Mouse (Mus musculus) midbrain, embryonic 16.5 days (tissue): ENCODE results near the gene Snx30. TPM values are rescaled to one million over a fixed set of nuclear protein-coding genes. Genes with fewer than 3 reads are reported as not detected.

Source experiments
- ATAC-seq: fragments of 200-750 bp; cut with Nextera tagmentation; 2 replicates; pipeline ENCODE4 v1.8.0; 2017; ENCODE audit warnings: moderate TSS enrichment
- H3K27ac ChIP-seq: fragments of 300-500 bp; sonication (generic); 2 replicates; pipeline ENCODE4 v1.5.1; 2014; ENCODE audit warnings: mild to moderate bottlenecking, low read length, mixed read lengths
- H3K27me3 ChIP-seq: fragments of 300-500 bp; sonication (generic); 2 replicates; pipeline ENCODE4 v1.6.1; 2014; ENCODE audit warnings: low read depth, low read length, mixed read lengths; ENCODE audit not compliant: control insufficient read depth, insufficient read depth
- H3K36me3 ChIP-seq: fragments of 300-500 bp; sonication (generic); 2 replicates; pipeline ENCODE4 v1.6.1; 2014; ENCODE audit warnings: mild to moderate bottlenecking, low read length, moderate library complexity, mixed read lengths; ENCODE audit not compliant: control insufficient read depth, insufficient read depth
- H3K4me1 ChIP-seq: fragments of 300-500 bp; sonication (generic); 2 replicates; pipeline ENCODE4 v1.6.1; 2014; ENCODE audit warnings: mild to moderate bottlenecking, low read length, mixed read lengths; ENCODE audit not compliant: control insufficient read depth, insufficient read depth
- H3K4me2 ChIP-seq: fragments of 300-500 bp; sonication (generic); 2 replicates; pipeline ENCODE4 v1.6.1; 2014; ENCODE audit warnings: mild to moderate bottlenecking, low read length, mixed read lengths
- H3K4me3 ChIP-seq: fragments of 300-500 bp; sonication (generic); 2 replicates; pipeline ENCODE4 v1.5.1; 2014; ENCODE audit warnings: low read depth, mild to moderate bottlenecking, low read length, moderate library complexity, mixed read lengths
- H3K9ac ChIP-seq: fragments of 300-500 bp; sonication (generic); 2 replicates; pipeline ENCODE4 v1.6.1; 2014; ENCODE audit warnings: low read depth, low read length, mixed read lengths
- H3K9me3 ChIP-seq: fragments of 300-500 bp; sonication (generic); replicated peaks from 2 replicates; pipeline ENCODE4 v1.6.1; 2014; ENCODE audit warnings: mild to moderate bottlenecking, low read length, mixed read lengths; ENCODE audit not compliant: control insufficient read depth, poor library complexity, severe bottlenecking
- WGBS: fragments of 180-500 bp; shearing (Covaris S2); extraction: QIAGEN DNeasy Blood & Tissue Kit; methylation state at CpG from one replicate; pipeline ENCODE4 v1.1.7; 2014; 5-methylcytosine and 5-hydroxymethylcytosine counted together
- polyA plus RNA-seq: library from polyadenylated mRNA; unstranded; fragments of >200 nt; fragmentation: Nextera tagmentation; extraction: Ambion mirVana; gene quantifications from 2 replicates; pipeline ENCODE4 v1.2.1, GENCODE M21; 2015

The Snx30 gene
- polyA plus RNA-seq, 1 experiment from 2014 or later: 17.7 TPM

GRCm38 (mm10) chr4:59826381-59826780, 20.7 kb downstream of the Snx30 start:
- H3K36me3 ChIP-seq: no peaks in the 10 kb centered on the region
- H3K9ac ChIP-seq: no peak overlapping the region
- H3K4me3 ChIP-seq: no peak overlapping the region
- H3K4me2 ChIP-seq: no peak overlapping the region
- no peaks in the 10 kb centered on the region for H3K27me3 ChIP-seq
- no peak overlapping the region for H3K27ac ChIP-seq
- H3K9me3 ChIP-seq: no peaks in the 10 kb centered on the region
- WGBS: 92% methylated on average over 5 of the region's 5 CpGs
- ATAC-seq: no peak
- no peaks in the 10 kb centered on the region for H3K4me1 ChIP-seq

DNA sequence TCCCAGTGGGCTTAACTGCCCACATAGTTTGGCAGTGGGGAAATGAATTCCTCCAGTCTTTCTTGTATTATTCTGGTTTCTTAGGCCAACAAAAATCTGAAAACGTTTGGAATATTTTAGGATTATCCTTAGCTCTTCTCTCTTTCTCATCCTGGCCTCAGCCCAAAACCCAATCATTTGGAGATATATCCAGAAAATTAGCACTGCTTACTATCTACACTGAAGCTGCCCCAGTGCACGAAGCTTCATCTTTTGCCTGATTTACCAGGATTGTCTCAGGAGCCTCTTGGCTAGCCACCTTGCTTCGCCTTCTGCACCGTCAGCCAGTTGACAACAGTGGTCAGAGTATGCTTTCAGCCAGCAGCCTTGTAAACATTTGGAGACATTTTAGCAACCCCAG, 23.4 kb downstream of the Snx30 start:
- Histone ChIP-seq H3K36me3 (no peaks in the 10 kb centered on the region), H3K9ac (no peak overlapping the region), H3K4me3 (no peak overlapping the region), H3K4me1 (no peaks in the 10 kb centered on the region), H3K27ac (no peak overlapping the region), H3K9me3 (no peaks in the 10 kb centered on the region), H3K27me3 (no peaks in the 10 kb centered on the region), H3K4me2 (no peak overlapping the region)
- ATAC-seq: no peak
- 82% methylated on average over 4 of the region's 4 CpGs for WGBS

DNA sequence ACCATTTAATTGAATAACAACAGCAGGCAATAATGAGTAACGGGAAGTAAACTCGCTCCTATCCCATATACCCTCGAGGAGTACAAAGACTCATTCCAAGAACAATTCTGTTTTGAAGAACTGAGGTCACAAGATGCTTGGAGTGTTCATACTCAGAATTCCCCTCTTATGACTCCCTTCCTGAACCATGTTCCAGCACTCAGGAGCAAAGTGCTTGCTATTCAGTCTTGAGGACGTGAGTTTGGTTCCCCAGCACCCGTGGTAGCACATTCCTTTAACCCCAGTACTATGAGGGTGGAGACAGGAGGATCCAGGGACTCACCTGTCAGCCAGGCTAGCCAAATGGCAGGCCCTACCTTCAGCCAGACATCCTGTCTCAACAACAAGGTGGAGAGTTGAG, 25.4 kb downstream of the Snx30 start:
- Histone ChIP-seq H3K4me1 (no peaks in the 10 kb centered on the region), H3K27me3 (no peaks in the 10 kb centered on the region), H3K4me3 (no peak overlapping the region), H3K9ac (no peak overlapping the region), H3K27ac (no peak overlapping the region), H3K36me3 (no peaks in the 10 kb centered on the region), H3K9me3 (no peaks in the 10 kb centered on the region), H3K4me2 (no peak overlapping the region)
- no peak for ATAC-seq
- 94% methylated on average over 5 of the region's 5 CpGs for WGBS

DNA sequence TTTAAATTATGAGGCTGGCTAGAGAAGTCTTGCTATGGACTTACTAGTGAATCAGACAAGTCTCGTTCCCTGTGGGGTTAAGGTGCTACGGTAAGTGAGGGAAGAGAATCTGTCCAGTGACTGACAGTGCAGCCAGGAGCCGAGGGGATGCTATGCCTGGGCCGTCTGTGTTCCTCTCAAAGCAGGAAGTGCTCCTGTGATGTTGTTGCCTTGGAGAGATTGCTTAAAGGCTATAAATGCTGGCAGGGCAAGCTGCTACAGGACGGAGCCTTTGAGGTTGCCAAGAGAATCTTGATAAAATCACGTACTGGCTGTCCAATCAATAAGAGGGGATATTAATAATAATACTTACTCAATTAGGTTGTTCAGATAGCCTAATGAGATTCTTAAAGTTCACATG, 27.2 kb downstream of the Snx30 start:
- H3K4me1 ChIP-seq: no peaks in the 10 kb centered on the region
- no peak overlapping the region for H3K4me2 ChIP-seq
- ATAC-seq: no peak
- no peaks in the 10 kb centered on the region for H3K36me3 ChIP-seq
- H3K27me3 ChIP-seq: no peaks in the 10 kb centered on the region
- H3K9ac ChIP-seq: no peak overlapping the region
- WGBS: 70% methylated on average over 6 of the region's 6 CpGs
- H3K9me3 ChIP-seq: no peaks in the 10 kb centered on the region
- H3K4me3 ChIP-seq: no peak overlapping the region
- H3K27ac ChIP-seq: no peak overlapping the region

GRCm38 (mm10) chr4:59837659-59838058, 32.0 kb downstream of the Snx30 start:
- 91% methylated on average over 7 of the region's 7 CpGs for WGBS
- no peaks in the 10 kb centered on the region for H3K27me3 ChIP-seq
- H3K4me1 ChIP-seq: no peaks in the 10 kb centered on the region
- H3K9me3 ChIP-seq: no peaks in the 10 kb centered on the region
- no peak for ATAC-seq
- no peaks in the 10 kb centered on the region for H3K36me3 ChIP-seq
- no peak overlapping the region for H3K4me3 ChIP-seq
- H3K9ac ChIP-seq: no peak overlapping the region
- no peak overlapping the region for H3K4me2 ChIP-seq
- no peak overlapping the region for H3K27ac ChIP-seq

DNA sequence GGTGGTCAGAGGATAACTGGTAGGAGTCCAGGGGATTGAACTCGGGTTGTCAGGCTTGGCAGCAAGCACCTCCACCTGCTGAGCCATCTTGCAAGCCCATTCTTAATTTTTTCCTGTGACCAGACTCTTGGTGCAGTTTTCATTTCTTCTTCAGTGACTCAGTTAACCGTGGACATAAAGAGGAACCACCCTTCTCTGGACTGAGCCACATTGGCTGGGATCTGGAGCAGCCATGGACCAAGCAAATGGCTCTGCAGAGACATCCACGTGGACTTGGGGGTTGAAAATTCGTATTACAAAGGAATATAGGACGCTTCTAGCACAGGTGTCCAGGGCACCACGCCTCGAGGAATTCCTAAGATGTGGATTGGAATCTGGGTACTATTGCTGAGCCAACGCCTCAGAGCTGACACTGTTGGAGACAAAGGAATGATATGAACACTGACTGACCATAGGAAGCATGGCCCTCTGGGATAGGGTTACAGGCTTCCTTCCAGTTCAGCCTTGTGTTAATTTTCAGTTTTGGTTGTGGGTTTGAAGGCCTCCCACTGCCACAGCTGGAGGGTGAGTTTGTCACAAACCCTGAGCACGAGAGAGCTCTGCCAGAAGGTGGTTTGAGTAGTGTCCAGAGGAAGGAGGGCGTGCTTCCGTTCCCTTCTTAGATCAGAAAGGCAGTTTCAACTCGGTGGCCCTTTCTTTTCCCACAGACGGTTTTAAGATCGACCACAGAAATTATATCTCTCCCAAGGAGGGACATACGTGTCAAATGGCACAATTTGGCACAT, 39.0 kb downstream of the Snx30 start:
- H3K27me3 ChIP-seq: no peaks in the 10 kb centered on the region
- H3K36me3 ChIP-seq: no peaks in the 10 kb centered on the region
- no peak overlapping the region for H3K27ac ChIP-seq
- H3K4me1 ChIP-seq: no peaks in the 10 kb centered on the region
- H3K9me3 ChIP-seq: no peaks in the 10 kb centered on the region
- WGBS: 90% methylated on average over 15 of the region's 15 CpGs
- no peak overlapping the region for H3K4me3 ChIP-seq
- no peak overlapping the region for H3K4me2 ChIP-seq
- no peak for ATAC-seq
- H3K9ac ChIP-seq: no peak overlapping the region

GRCm38 (mm10) chr4:59845245-59845637, 39.6 kb downstream of the Snx30 start:
- 93% methylated on average over 3 of the region's 3 CpGs for WGBS
- no peak overlapping the region for H3K4me3 ChIP-seq
- no peaks in the 10 kb centered on the region for H3K27me3 ChIP-seq
- H3K4me1 ChIP-seq: no peaks in the 10 kb centered on the region
- ATAC-seq: no peak
- no peak overlapping the region for H3K4me2 ChIP-seq
- no peak overlapping the region for H3K9ac ChIP-seq
- no peak overlapping the region for H3K27ac ChIP-seq
- no peaks in the 10 kb centered on the region for H3K36me3 ChIP-seq
- H3K9me3 ChIP-seq: no peaks in the 10 kb centered on the region

DNA sequence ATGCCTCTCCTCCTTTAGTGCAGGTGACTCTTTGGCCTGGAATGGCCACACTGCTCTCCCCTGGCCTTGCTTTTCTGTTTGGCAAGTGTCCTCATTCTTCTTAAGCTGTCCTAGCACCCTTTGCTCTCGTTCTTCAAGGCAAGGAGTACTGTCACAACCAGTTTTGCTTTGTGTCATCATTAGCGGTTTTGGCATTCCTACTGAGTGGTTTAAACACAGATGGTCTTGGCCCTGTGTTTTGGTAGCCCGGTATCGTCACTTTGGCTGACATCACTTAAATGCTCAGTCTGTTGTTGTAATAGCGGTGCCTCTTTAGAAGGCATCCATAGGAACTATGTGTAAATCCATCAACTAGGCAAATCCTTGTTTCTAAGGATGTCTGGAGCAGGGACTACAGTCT, 41.8 kb downstream of the Snx30 start:
- ATAC-seq: no peak
- WGBS: 91% methylated on average over 5 of the region's 5 CpGs

DNA sequence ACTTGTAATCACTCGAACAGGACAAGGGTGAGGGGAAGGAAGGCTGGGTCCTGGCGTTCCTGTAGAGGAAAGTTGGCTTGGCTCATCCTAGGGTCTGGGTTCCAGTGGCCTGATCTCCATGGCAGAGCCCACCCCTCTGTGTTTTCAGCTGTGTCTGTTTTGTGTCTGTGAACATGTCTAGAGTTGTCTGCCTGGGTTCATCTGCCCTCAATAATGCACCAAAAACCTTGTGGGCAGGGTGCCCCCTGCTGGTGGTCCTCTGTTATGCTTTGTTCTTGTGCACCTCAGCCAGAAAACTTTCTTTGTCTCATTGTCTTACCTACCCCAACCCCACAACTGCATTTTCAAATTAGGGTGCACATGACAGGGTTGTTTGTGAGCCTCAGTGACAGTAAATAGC, 44.5 kb downstream of the Snx30 start:
- no peaks in the 10 kb centered on the region for H3K9me3 ChIP-seq
- no peak overlapping the region for H3K27ac ChIP-seq
- no peak overlapping the region for H3K4me2 ChIP-seq
- no peaks in the 10 kb centered on the region for H3K27me3 ChIP-seq
- WGBS: 95% methylated on average over 2 of the region's 2 CpGs
- no peak for ATAC-seq
- 0 out of 2 replicates have a peak, but pooled peaks cover 4% of the 10 kb centered on the region for H3K4me1 ChIP-seq
- no peak overlapping the region for H3K9ac ChIP-seq
- H3K4me3 ChIP-seq: no peak overlapping the region
- H3K36me3 ChIP-seq: no peaks in the 10 kb centered on the region

More for the DNA sequence above, 41.8 kb downstream of the Snx30 start:
- Histone ChIP-seq H3K4me3 (no peak overlapping the region), H3K27me3 (no peaks in the 10 kb centered on the region), H3K36me3 (no peaks in the 10 kb centered on the region), H3K9me3 (no peaks in the 10 kb centered on the region), H3K4me2 (no peak overlapping the region), H3K27ac (no peak overlapping the region), H3K4me1 (0 out of 2 replicates have a peak, but pooled peaks cover 4% of the 10 kb centered on the region), H3K9ac (no peak overlapping the region)
